Mouse (Mus musculus): ENCODE measurements around the gene Dtd1. TPM values are rescaled to one million over a fixed set of nuclear protein-coding genes. Genes with fewer than 3 reads are reported as not detected.

Dtd1 gene
- polyA plus RNA-seq, 1 experiment from 2014 or later = 35.8 TPM

DNA sequence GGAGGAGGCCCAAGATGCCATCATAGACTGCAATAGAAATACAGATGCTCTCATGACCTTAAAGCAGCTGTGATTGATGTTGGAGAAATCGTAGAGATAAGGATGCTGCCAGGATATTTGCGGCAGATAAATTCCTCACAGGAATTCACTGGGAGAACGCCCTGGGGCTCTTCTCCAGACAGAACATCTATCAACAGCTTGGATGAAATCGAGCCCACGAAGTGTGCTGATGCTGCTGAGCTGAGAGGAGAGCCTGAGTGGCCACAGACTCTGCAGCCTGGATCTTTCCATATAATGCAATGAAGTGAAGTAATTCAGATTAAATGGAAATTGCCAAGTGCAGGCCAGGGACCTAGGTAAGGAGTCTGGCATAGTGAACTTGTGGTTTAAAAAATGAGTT is 181.0 kb downstream of the Dtd1 start:
- 48% methylated on average over 5 of the region's 5 CpGs for WGBS (ENCODE audit: insufficient replicate concordance)

DNA sequence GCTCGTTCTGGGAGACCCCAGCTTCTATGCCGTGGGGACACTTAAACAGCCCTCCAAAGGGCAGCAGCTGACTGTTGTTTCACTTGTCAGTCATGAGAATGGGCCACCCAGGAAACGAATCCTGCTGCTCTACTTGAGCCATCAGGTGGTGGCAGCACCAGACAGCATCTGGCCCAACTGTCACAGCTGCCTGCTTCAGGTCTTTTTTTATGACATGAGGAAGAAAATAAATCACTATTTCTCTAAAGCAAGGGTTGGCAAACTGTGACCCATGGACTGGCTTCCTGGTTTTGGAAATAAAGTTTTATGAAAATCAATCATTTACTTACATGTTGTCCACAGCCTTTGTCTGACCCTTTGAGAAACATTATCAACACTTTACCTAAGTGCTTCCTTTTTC is 182.2 kb downstream of the Dtd1 start:
- no peak overlapping the region for H3K27ac ChIP-seq
- H3K9me3 ChIP-seq (replicated peaks) = no peaks in the 10 kb centered on the region
- no peaks in the 10 kb centered on the region for H3K4me1 ChIP-seq
- no peaks in the 10 kb centered on the region for H3K36me3 ChIP-seq
- no peak for ATAC-seq
- H3K4me2 ChIP-seq = no peak overlapping the region
- H3K9ac ChIP-seq = no peak overlapping the region
- H3K4me3 ChIP-seq = no peak overlapping the region
- H3K27me3 ChIP-seq (replicated peaks) = no peaks in the 10 kb centered on the region
- WGBS (ENCODE audit: insufficient replicate concordance) = 57% methylated on average over 3 of the region's 3 CpGs

More for the DNA sequence above, 181.0 kb downstream of the Dtd1 start:
- Histone ChIP-seq H3K4me3 (no peak overlapping the region), H3K27me3 (replicated peaks) (no peaks in the 10 kb centered on the region), H3K27ac (no peak overlapping the region), H3K4me2 (no peak overlapping the region), H3K4me1 (no peaks in the 10 kb centered on the region), H3K36me3 (no peaks in the 10 kb centered on the region), H3K9ac (no peak overlapping the region), H3K9me3 (replicated peaks) (no peaks in the 10 kb centered on the region)
- ATAC-seq = no peak

DNA sequence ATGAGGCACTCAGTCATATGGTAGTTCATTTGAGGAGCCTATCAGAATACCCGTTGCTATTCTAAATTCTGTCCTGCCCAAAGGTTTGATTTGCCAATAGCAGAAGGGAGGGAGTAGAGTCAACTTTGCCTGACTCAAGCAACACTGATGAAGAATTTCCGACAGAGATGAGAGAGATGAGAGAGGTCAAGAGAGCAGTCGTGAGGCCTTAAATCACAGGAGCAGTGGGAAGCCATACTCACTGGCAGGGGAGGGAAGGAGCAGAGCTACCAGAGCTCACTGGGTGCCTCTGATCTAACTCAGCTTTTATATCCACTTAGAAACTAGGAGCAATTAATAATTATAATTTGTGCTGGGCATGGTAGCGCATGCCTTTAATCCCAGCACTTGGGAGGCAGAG is 182.8 kb downstream of the Dtd1 start:
- Histone ChIP-seq H3K9me3 (replicated peaks) (no peaks in the 10 kb centered on the region), H3K27me3 (replicated peaks) (no peaks in the 10 kb centered on the region), H3K27ac (no peak overlapping the region), H3K36me3 (no peaks in the 10 kb centered on the region), H3K4me2 (no peak overlapping the region), H3K4me1 (no peaks in the 10 kb centered on the region), H3K9ac (no peak overlapping the region), H3K4me3 (no peak overlapping the region)
- 59% methylated on average over 4 of the region's 4 CpGs for WGBS (ENCODE audit: insufficient replicate concordance)
- ATAC-seq = no peak

DNA sequence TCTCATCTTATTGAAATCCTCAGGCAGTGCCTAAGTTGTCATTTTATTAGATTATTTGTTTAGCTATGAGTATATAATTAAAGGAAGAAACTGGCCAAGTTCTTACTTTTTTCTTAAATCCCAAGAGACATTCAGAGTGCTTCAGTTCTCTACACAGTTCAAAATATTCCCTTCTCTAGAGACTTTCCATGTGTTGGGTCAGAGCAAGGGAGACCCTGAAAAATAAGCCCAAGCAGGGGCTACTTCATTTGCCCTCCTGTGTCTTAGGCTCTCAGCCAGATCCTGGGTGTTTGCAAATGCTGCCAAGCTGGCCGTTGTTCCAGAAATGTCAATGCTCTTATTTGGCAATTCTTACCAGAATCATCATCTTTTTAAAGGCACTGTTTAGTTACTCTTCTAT is 183.5 kb downstream of the Dtd1 start:
- H3K4me3 ChIP-seq = no peak overlapping the region
- no peak overlapping the region for H3K9ac ChIP-seq
- H3K4me2 ChIP-seq = no peak overlapping the region
- no peaks in the 10 kb centered on the region for H3K9me3 ChIP-seq (replicated peaks)
- no peaks in the 10 kb centered on the region for H3K36me3 ChIP-seq
- no peak for ATAC-seq
- H3K27ac ChIP-seq = no peak overlapping the region
- H3K4me1 ChIP-seq = no peaks in the 10 kb centered on the region
- no peaks in the 10 kb centered on the region for H3K27me3 ChIP-seq (replicated peaks)
- 68% methylated on average over 1 of the region's 1 CpGs for WGBS (ENCODE audit: insufficient replicate concordance)

DNA sequence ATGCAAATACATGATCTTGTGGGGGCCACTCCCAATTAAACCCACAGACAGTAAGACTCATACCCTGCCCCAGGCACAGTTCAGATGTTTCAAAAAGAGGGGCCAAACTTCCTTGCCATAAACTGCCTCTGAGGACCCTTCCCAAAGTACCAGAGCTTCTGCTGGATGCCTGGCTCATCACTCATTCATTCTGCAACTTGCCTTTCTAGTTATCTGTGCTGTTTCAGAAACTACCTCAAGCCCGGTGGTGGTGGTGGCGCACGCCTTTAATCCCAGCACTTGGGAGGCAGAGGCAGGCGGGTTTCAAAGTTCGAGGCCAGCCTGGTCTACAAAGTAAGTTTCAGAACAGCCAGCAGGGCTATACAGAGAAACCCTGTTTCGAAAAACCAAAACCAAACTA is 184.1 kb downstream of the Dtd1 start:
- H3K36me3 ChIP-seq = no peaks in the 10 kb centered on the region
- H3K4me3 ChIP-seq = no peak overlapping the region
- ATAC-seq = no peak
- 74% methylated on average over 6 of the region's 6 CpGs for WGBS (ENCODE audit: insufficient replicate concordance)
- no peak overlapping the region for H3K9ac ChIP-seq
- H3K4me2 ChIP-seq = no peak overlapping the region
- no peaks in the 10 kb centered on the region for H3K9me3 ChIP-seq (replicated peaks)
- no peak overlapping the region for H3K27ac ChIP-seq
- H3K4me1 ChIP-seq = no peaks in the 10 kb centered on the region
- no peaks in the 10 kb centered on the region for H3K27me3 ChIP-seq (replicated peaks)

DNA sequence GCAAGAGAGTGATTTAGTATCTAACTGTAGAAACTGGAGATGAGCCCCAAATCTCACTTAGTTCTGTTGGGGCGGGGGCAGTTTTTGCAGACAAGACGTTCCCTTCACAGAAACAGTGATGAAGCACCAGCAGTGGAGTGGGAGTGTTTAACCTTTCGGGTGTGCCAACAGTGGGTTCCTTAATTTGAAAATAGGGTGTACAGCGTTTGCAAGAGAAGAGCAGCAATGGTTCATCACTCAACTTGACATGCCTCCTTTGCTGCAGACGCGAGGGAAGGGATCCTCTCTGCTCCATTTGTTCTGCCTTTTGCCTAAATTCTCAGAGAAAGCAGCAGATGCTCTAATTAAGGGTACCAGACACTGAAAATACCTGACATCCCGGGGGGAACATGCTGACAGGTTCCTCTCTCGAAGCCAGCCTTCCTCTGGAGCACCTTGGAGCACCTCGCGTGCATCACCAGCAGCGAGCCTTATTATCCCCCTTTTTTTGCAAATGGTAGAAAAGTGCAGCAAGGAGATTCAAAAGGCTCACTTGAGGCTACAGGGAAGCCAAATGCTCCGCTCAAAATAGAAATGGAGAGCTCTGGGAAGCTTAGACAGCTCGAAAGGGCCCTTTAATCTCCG is 192.1 kb downstream of the Dtd1 start:
- Histone ChIP-seq H3K36me3 (no peaks in the 10 kb centered on the region), H3K4me2 (no peak overlapping the region), H3K4me3 (no peak overlapping the region), H3K4me1 (no peaks in the 10 kb centered on the region), H3K27ac (no peak overlapping the region), H3K9me3 (replicated peaks) (no peaks in the 10 kb centered on the region), H3K9ac (no peak overlapping the region), H3K27me3 (replicated peaks) (no peaks in the 10 kb centered on the region)
- 67% methylated on average over 14 of the region's 14 CpGs for WGBS (ENCODE audit: insufficient replicate concordance)
- no peak for ATAC-seq

DNA sequence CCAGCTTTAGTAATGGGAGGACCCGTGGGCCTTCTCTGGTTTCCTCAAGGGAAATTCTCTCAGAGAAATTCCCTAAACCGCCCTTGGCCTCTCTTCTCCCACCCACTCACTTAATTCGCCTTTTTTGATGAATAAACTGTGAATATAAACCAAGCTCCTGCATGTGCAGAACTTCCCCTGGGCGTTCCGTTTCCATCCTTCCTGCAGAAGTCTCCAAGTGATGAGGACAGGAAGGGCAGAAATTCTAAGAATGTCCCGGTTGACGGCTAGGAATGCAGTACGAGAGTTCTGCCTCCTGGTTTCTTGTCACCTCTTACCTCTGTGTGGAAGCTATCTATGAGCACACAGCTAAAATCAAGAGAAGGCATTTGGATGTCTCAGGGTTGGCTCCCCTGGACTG is 197.8 kb downstream of the Dtd1 start:
- no peak for ATAC-seq
- Histone ChIP-seq H3K27me3 (replicated peaks) (no peaks in the 10 kb centered on the region), H3K4me3 (no peak overlapping the region), H3K36me3 (no peaks in the 10 kb centered on the region), H3K27ac (no peak overlapping the region), H3K4me1 (no peaks in the 10 kb centered on the region), H3K9me3 (replicated peaks) (no peaks in the 10 kb centered on the region), H3K9ac (no peak overlapping the region), H3K4me2 (no peak overlapping the region)
- WGBS (ENCODE audit: insufficient replicate concordance) = 55% methylated on average over 8 of the region's 8 CpGs

DNA sequence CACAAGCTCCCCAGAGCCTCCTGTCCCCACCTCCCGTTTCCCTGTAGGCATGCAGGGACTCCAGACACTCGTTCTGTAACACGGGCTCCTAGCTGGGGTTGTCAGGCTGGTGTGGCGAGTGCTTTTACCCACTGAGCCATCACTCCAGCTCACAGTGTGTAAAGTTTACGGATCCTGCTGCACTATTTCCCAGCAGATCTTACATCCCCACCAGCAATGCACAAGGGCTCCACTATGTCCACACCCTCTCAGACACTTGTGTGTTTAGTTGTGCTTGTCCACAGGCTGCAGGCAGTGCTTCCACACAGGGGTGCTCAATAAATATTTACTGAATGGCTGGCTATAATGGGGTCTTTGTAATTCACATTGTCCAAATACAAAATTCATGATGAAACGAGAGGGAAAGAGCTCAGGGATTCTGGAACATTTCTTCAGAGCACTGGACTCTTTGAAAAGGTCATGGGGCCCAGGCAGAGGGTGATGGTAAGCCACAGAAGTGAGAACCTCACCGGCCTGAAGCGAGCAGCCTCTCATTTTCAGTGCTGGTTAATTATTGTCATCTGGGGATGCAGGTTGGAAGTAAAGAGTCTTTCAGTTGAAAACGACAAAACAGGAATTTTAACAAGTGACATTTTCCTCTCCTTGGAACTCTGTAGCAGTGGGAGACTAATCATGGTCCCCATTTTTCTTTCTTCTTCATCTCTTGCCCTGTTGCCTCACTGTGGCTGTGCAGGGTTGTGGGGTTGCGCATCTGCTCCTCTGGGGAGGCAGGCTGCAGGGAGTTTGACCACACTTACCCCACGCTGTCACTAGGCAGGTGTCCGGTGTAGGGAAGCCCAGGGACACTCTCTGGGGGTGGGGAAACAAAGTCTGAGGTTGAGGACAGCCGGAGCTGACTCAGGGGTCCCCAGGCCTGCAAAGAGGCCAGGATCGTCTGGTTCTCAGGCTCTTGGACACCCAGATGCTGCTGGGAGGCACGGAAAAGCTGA is 208.4 kb downstream of the Dtd1 start:
- Histone ChIP-seq H3K4me3 (no peak overlapping the region), H3K27me3 (replicated peaks) (no peaks in the 10 kb centered on the region), H3K9ac (no peak overlapping the region), H3K36me3 (no peaks in the 10 kb centered on the region), H3K9me3 (replicated peaks) (no peaks in the 10 kb centered on the region), H3K27ac (no peak overlapping the region), H3K4me1 (no peaks in the 10 kb centered on the region), H3K4me2 (no peak overlapping the region)
- 51% methylated on average over 15 of the region's 15 CpGs for WGBS (ENCODE audit: insufficient replicate concordance)
- no peak for ATAC-seq

Small RNA genes lying within 50 kb of the gene (microRNA-seq; reads per million reads assigned to microRNA genes)
- gene Gm24823 = not detected

Other genes with a start within 250 kb of the Dtd1 start
- 26.3 and 28.3 TPM in 2 replicates for gene Kat14, start 230.9 kb upstream of the Dtd1 start, polyA plus RNA-seq (2016; fragmentation: Nextera tagmentation; extraction: Ambion mirVana)
- gene Pet117, start 230.9 kb upstream of the Dtd1 start, polyA plus RNA-seq (2016; fragmentation: Nextera tagmentation; extraction: Ambion mirVana) = 0.74 TPM in 1 of 2 replicates, not detected in the other
- gene Dzank1, start 72.5 kb upstream of the Dtd1 start, polyA plus RNA-seq (2016; fragmentation: Nextera tagmentation; extraction: Ambion mirVana) = 0.02 and 0.21 TPM in 2 replicates
- gene Polr3f, start 72.2 kb upstream of the Dtd1 start, polyA plus RNA-seq (2016; fragmentation: Nextera tagmentation; extraction: Ambion mirVana) = 15.0 and 15.3 TPM in 2 replicates
- 15.3 and 15.6 TPM in 2 replicates for gene Rbbp9, start 49.0 kb upstream of the Dtd1 start, polyA plus RNA-seq (2016; fragmentation: Nextera tagmentation; extraction: Ambion mirVana)
- 69.0 and 73.1 TPM in 2 replicates for gene Sec23b, start 43.7 kb upstream of the Dtd1 start, polyA plus RNA-seq (2016; fragmentation: Nextera tagmentation; extraction: Ambion mirVana)
- gene Smim26, start 5.8 kb upstream of the Dtd1 start, polyA plus RNA-seq (2016; fragmentation: Nextera tagmentation; extraction: Ambion mirVana) = 29.6 TPM in 2 replicates
- gene Scp2d1, start 223.8 kb downstream of the Dtd1 start, polyA plus RNA-seq (2016; fragmentation: Nextera tagmentation; extraction: Ambion mirVana) = not detected in 2 replicates